Mouse (Mus musculus) heart, postnatal 4 days (tissue): ENCODE results near the gene Cadm2. TPM values are rescaled to one million over a fixed set of nuclear protein-coding genes. Genes with fewer than 3 reads are reported as not detected.

Source experiments
- DNase-seq: peaks from one replicate; pipeline ENCODE4 v3.0.0; 2021
- total RNA-seq, 2 experiments: library from RNA; stranded (reverse); gene quantifications; 2 replicates each; pipeline ENCODE4 v1.2.3; 2021

Cadm2 gene
- total RNA-seq, 2 experiments from 2014 or later: 0.09 TPM; not detected in 1

GRCm38 (mm10) chr16:67124811-67125210 is 495.9 kb downstream of the Cadm2 start:
- DNase-seq: no peak

- DNase-seq: no peak
These were observed 498.2 kb downstream of the Cadm2 start for GRCm38 (mm10) chr16:67122532-67122931.

GRCm38 (mm10) chr16:67121781-67122180 is 498.9 kb downstream of the Cadm2 start:
- no peak for DNase-seq

- DNase-seq: no peak
These were observed 514.1 kb downstream of the Cadm2 start for GRCm38 (mm10) chr16:67106478-67107061.

DNA sequence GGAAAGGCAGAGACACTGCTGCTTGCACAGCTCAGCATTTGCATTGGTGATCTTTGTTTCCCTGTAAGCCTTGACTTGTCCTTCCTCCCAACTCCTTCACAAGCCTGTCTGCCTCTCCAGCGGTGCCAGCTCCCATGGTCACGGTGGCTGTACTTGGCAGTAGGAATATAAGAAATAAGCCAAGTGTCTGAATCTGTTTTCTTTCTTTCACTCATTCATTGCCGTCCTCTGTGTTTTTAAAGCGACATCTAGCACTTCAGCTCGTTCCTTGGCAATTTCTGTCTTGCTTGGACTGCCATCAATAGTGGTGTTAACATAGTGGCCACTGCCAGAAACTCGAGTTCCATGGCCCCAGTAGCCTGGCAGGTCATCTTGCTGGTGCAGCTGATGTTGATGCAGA is 524.0 kb downstream of the Cadm2 start:
- DNase-seq: no peak

- DNase-seq: no peak
These were observed 524.8 kb downstream of the Cadm2 start for GRCm38 (mm10) chr16:67095916-67096315.

GRCm38 (mm10) chr16:67089747-67090146 is 531.0 kb downstream of the Cadm2 start:
- no peak for DNase-seq

GRCm38 (mm10) chr16:67079318-67079717 is 541.4 kb downstream of the Cadm2 start:
- no peak for DNase-seq

- DNase-seq: no peak
These were observed 544.4 kb downstream of the Cadm2 start for GRCm38 (mm10) chr16:67076169-67076895.

- no peak for DNase-seq
These were observed 552.2 kb downstream of the Cadm2 start for GRCm38 (mm10) chr16:67068461-67068860.

GRCm38 (mm10) chr16:67030918-67031317 is 589.8 kb downstream of the Cadm2 start:
- no peak for DNase-seq

DNA sequence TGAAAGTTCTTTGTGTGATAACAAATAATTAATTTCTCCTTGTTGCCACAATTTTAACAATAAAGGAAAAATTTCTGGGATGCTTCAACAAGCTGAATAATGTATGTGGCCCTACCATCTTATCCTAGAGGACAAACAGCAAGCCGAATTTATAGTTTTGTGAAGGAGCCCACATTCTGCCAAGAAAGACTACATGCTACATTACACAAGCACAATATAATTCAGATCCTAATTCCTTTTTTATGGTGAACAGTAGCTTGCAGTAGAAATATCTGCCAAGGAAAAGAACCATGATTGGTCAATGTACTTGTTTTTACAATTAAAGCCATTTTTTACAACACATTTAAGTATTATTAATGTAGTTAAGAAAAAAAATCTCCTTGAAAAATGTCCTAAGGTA is 600.9 kb downstream of the Cadm2 start:
- no peak for DNase-seq

GRCm38 (mm10) chr16:67017710-67018109 is 603.0 kb downstream of the Cadm2 start:
- DNase-seq: no peak

DNA sequence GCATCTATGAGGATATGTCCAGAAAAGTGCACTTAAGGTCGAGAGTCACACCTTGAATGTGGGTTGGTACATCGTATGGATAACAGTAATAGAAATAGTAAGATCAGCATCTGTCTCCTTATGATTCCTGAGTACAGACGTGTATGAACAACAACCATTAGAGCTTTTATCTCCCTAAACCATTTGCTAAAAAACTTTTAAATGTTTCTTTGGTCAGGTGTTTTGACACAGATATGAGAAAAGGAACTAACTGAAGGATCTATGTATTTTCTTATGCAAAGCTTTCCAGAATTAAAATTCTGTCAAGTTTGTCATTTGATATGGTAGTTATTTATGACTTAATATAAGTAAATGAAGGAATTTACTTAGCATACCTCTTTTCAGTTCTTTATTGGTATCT is 617.5 kb downstream of the Cadm2 start:
- DNase-seq: no peak

DNA sequence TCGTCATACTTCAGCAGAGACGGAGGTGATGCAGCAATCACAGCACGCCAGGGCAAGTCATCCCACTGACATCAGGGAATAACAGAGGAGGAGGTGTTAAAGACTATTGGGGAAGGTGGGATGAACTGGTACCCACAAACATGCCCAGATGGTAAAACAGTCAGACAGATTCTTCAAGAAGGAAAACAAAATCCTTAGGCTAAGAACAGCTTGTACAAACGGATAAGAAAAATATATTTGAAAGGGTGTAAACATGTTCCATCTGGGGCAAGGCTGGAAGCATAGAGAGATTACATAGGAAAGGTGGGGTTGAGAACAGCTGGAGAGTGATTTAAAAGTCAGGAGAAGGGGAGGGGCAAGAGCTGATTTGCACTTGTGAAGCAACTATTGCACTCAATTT is 619.0 kb downstream of the Cadm2 start:
- no peak for DNase-seq

- no peak for DNase-seq
These were observed 623.2 kb downstream of the Cadm2 start for GRCm38 (mm10) chr16:66997461-66997860.

GRCm38 (mm10) chr16:66987741-66988140 is 633.0 kb downstream of the Cadm2 start:
- no peak for DNase-seq

GRCm38 (mm10) chr16:66986879-66987278 is 633.8 kb downstream of the Cadm2 start:
- DNase-seq: no peak

GRCm38 (mm10) chr16:66970912-66971311 is 649.8 kb downstream of the Cadm2 start:
- DNase-seq: no peak

GRCm38 (mm10) chr16:66969520-66970144 is 651.1 kb downstream of the Cadm2 start:
- DNase-seq: no peak

GRCm38 (mm10) chr16:66968336-66968735 is 652.4 kb downstream of the Cadm2 start:
- DNase-seq: no peak

DNA sequence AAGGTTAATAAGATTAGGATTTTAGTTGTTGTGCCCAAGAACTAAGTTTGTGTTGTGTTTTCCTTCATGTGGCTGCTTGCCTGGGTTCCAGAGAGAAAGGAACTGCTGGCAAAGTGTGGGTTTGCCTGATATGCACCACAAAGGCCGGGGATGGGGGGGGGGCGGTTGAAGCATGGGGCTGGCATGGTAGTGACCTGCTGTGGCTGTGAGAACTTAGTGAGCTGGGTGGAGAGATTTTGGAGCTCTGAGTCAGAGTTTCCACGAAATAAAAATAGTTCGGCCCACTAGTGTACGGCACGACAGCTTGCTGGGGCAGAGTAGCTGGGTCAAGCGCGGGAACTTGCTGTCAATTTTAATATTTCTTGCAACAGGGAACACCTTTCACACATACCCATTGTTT is 653.0 kb downstream of the Cadm2 start:
- no peak for DNase-seq

DNA sequence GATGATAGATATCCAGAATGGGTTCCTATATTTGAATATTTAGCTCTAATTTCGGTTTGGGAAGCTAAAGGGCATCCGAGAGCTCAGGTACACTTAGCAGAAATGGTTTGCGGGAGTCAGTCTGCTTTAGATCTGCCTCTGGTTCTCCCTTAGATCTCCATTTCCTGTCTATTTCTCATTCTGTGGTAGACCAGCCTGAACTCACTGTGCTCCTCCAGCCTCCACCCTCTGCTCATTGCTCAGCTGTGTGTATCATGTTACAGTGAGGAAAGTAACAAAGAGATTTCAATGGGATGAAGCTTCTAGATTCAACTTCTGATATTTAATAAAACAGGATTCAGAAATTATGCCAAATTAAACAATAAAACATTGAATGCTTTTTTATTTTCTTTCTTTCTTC is 661.6 kb downstream of the Cadm2 start:
- DNase-seq: no peak

DNA sequence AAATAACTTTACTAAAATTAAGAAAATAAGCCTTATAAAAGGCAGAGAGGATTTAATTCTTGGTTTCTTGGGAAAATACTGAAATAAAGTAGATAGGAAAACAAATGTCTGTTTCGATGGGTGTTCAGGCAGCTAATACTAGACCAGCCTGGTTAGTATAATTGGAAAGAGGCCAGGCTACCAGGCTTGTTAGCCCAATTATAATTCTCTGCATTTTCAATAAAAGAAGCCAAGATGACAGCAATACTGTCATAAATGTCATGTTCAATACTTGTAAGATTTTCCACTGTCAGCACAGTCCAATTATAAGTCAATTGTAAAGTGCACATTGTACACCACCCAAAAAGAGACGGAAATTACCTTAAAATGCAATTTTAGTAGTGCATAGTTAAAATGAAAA is 664.8 kb downstream of the Cadm2 start:
- DNase-seq: no peak
